In the genomic region with DNA sequence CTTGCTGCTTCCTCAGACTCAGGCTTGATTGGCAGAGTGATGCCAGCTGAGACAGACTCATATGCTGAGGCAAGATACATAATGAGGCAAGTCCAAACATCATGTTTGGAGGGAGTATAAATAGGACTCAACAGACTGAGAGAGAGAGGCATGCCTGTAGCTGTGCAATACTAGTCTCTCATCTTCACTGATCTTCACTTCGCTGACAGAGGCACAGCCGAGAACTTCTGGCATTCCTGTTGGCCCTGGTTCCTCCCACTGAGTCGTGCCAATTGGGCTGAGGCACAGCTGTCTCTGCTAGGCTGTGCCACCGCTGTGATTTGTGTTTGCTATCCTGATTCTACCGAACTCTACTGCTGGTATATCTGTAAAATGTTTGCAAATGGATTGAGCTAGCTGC, we compare ENCODE assay signal across 10 mouse cellular contexts. TPM values are rescaled to one million over a fixed set of nuclear protein-coding genes. Genes with fewer than 3 reads are reported as not detected.
DNase-seq lines count a peak whose midpoint lies in the region; ATAC-seq lines count a peak whose summit lies in the region.
"Had no signal": no experiment of that assay in that cellular context is flagged by ENCODE, and none has a peak within 500 bp of the region (broad histone marks: within the 10 kb centered on the region; RNA-seq: fewer than 3 reads in every experiment).

No protein-coding gene starts in this region.

- ATAC-seq in midbrain, embryonic 15.5 days (replicated peaks): no peak

- no peak overlapping the region for H3K4me3 ChIP-seq in midbrain, embryonic 15.5 days

- H3K4me2 ChIP-seq in midbrain, embryonic 15.5 days: no peak overlapping the region
- H3K4me2 ChIP-seq: hindbrain, embryonic 14.5 days had no signal

- no peak overlapping the region for H3K27ac ChIP-seq in midbrain, embryonic 15.5 days
- H3K27ac ChIP-seq: hindbrain, embryonic 14.5 days; liver, embryonic 14.5 days had no signal

- peak; percentile 54 for DNase-seq in adrenal gland, postnatal 10 days
- no peak for DNase-seq in adrenal gland, adult 18-20 months (ENCODE audit: low spot score in 2 of 2)
- DNase-seq in lung, postnatal 36 days: peak; percentile 21
- DNase-seq in lung, postnatal 25 days (ENCODE audit: low spot score): no peak
- peak; percentile 14 to 24 for DNase-seq in layer of hippocampus, adult 8-10 months (ENCODE audit: low spot score in 2 of 2)
- peak; percentile 16 for DNase-seq in right cerebral cortex, postnatal 25 days
- DNase-seq in urinary bladder, postnatal 10 days (ENCODE audit: low spot score): no peak

- H3K27me3 ChIP-seq in midbrain, embryonic 15.5 days (replicated peaks): no peaks in the 10 kb centered on the region

- H3K36me3 ChIP-seq in midbrain, embryonic 15.5 days (replicated peaks): no peaks in the 10 kb centered on the region

- H3K9me3 ChIP-seq in midbrain, embryonic 15.5 days: no peaks in the 10 kb centered on the region

- 71% methylated on average over 5 of the region's 5 CpGs for WGBS in midbrain, embryonic 15.5 days

- H3K9ac ChIP-seq in midbrain, embryonic 15.5 days: no peak overlapping the region
- H3K9ac ChIP-seq: hindbrain, embryonic 14.5 days; liver, embryonic 14.5 days had no signal

- H3K4me1 ChIP-seq in midbrain, embryonic 15.5 days: no peaks in the 10 kb centered on the region

RNA-seq across cellular contexts. Expression of a gene that starts 21.4 kb away (rescaled TPM):
- total RNA-seq in adrenal gland, postnatal 10 days (2021): 1 to 10 TPM; 4.6 to 7.4 TPM
- 1 to 10 TPM; 6.7 to 8.5 TPM for total RNA-seq in adrenal gland, adult 18-20 months (2021)
- total RNA-seq in layer of hippocampus, adult 8-10 months (2022): 1 to 10 TPM; 5.7 to 9.2 (median 7.7) TPM
- 1.6 and 1.8 TPM in 2 replicates for polyA plus RNA-seq in midbrain, embryonic 15.5 days (2015; fragmentation: Nextera tagmentation; extraction: Ambion mirVana)

RNA-seq across cellular contexts. Expression of a gene that starts 25.7 kb away (rescaled TPM):
- total RNA-seq in adrenal gland, postnatal 10 days (2021): 10 to 100 TPM; 18.8 to 21.1 TPM
- total RNA-seq in adrenal gland, adult 18-20 months (2021): 10 to 100 TPM in 1 of 2 experiments, 1 to 10 TPM in 1; 6.3 to 12.2 TPM
- 1 to 10 TPM; 1.7 to 1.9 (median 1.8) TPM for total RNA-seq in layer of hippocampus, adult 8-10 months (2022)
- 3.6 and 4.6 TPM in 2 replicates for polyA plus RNA-seq in midbrain, embryonic 15.5 days (2015; fragmentation: Nextera tagmentation; extraction: Ambion mirVana)

Comparison
In these comparisons a context has a peak if more than half of its experiments do, and no peak if none do; other contexts are left out.
1. DNase-seq: peak in adrenal gland, postnatal 10 days (single experiment), lung, postnatal 36 days (single experiment), layer of hippocampus, adult 8-10 months (2 of 2) and right cerebral cortex, postnatal 25 days (single experiment); none in adrenal gland, adult 18-20 months (0 of 2), lung, postnatal 25 days (single experiment) and urinary bladder, postnatal 10 days (single experiment).